ENCODE assay signal across 8 mouse cellular contexts in the genomic region with DNA sequence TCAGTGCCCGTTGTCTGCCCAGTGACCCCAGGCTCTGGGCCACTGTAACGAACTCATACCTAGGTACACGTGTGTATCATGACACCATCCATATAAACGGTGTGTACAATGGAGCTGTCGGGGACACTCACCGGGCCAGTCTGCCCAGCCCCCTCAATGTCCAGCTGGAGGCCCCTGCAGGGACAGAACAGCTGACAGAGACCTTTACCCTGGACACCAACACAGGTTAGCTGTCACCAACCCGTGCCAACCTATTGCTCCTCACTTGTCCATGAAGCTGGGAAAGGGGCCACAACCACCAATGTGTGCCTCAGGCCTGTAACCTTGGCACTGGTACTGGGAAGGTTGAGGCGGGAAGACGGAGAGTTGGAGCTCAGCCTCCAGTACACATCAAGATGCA. TPM values are rescaled to one million over a fixed set of nuclear protein-coding genes. Genes with fewer than 3 reads are reported as not detected.
A peak's percentile ranks its signal among the peaks of the same experiment; 100 is the strongest.
DNase-seq lines count a peak whose midpoint lies in the region; ATAC-seq and TF ChIP-seq lines count a peak whose summit lies in the region.

No protein-coding gene starts in this region.

- TF ChIP-seq POLR2A in small intestine, adult 2 months (IDR thresholded peaks at IDR 0.05; ENCODE audit: low read depth, low read length): no peak

- H3K4me3 ChIP-seq in lung, postnatal 0 days (ENCODE audit: low read depth, low read length): peak overlapping the region; percentile 51; the same call in 1 of the 2 replicates
- H3K4me3 ChIP-seq in forebrain, embryonic 10.5 days: peak overlapping the region; percentile 63
- peak overlapping the region; percentile 41 for H3K4me3 ChIP-seq in limb, embryonic 11.5 days (ENCODE audit: low read depth, low read length)
- peak overlapping the region; percentile 68 for H3K4me3 ChIP-seq in small intestine, adult 2 months (ENCODE audit: low read depth, low read length)

- intact Hi-C loops in left cerebral cortex, postnatal 25 days (cut with DNase I): no loop called here

- H3K9me3 ChIP-seq in lung, postnatal 0 days (ENCODE audit: low read length): no peaks in the 10 kb centered on the region
- H3K9me3 ChIP-seq in forebrain, embryonic 10.5 days: no peaks in the 10 kb centered on the region
- H3K9me3 ChIP-seq in limb, embryonic 11.5 days (ENCODE audit: control insufficient read depth, low read length): no peaks in the 10 kb centered on the region

- no peaks in the 10 kb centered on the region for H3K27me3 ChIP-seq in lung, postnatal 0 days (replicated peaks; ENCODE audit: insufficient read depth, low read length)
- peaks cover 7% of the 10 kb centered on the region for H3K27me3 ChIP-seq in forebrain, embryonic 10.5 days (ENCODE audit: poor library complexity, severe bottlenecking)
- H3K27me3 ChIP-seq in limb, embryonic 11.5 days (ENCODE audit: control insufficient read depth, insufficient read depth, low read length): no peaks in the 10 kb centered on the region
- no peaks in the 10 kb centered on the region for H3K27me3 ChIP-seq in small intestine, adult 2 months (ENCODE audit: control insufficient read depth, insufficient read depth, low read length)

- ATAC-seq in lung, postnatal 0 days: no peak
- no peak for ATAC-seq in limb, embryonic 11.5 days (ENCODE audit: insufficient number of reproducible peaks, low FRiP score, low TSS enrichment, low read depth)

- peaks cover 13% of the 10 kb centered on the region; the same call in 1 of the 2 replicates for H3K4me1 ChIP-seq in lung, postnatal 0 days (ENCODE audit: insufficient read depth, low read depth, low read length)
- peaks cover 36% of the 10 kb centered on the region for H3K4me1 ChIP-seq in forebrain, embryonic 10.5 days
- peaks cover 19% of the 10 kb centered on the region for H3K4me1 ChIP-seq in limb, embryonic 11.5 days (ENCODE audit: control insufficient read depth, insufficient read depth, low read length)
- H3K4me1 ChIP-seq in small intestine, adult 2 months (ENCODE audit: control insufficient read depth, insufficient read depth, insufficient read length, low read length): peaks cover 8% of the 10 kb centered on the region

- DNase-seq in lung, postnatal 0 days (ENCODE audit: low spot score): peak; percentile 41
- no peak for DNase-seq in lung, adult 18-20 months
- DNase-seq in forebrain, embryonic 10.5 days (ENCODE audit: extremely low spot score, low spot score): no peak
- no peak for DNase-seq in limb, embryonic 11.5 days (ENCODE audit: low spot score)
- DNase-seq in cerebellum, postnatal 36 days: no peak
- DNase-seq in frontal cortex, adult 2 months (ENCODE audit: extremely low spot score in 1 of 2, low spot score in 1 of 2): no peak
- DNase-seq in left cerebral cortex, postnatal 25 days (ENCODE audit: low spot score in 2 of 2): no peak

- WGBS in lung, postnatal 0 days: 35% methylated on average over 9 of the region's 9 CpGs
- 68% methylated on average over 9 of the region's 9 CpGs for WGBS in forebrain, embryonic 10.5 days
- WGBS in limb, embryonic 11.5 days: 64% methylated on average over 9 of the region's 9 CpGs
- 32% methylated on average over 9 of the region's 9 CpGs for WGBS in small intestine, adult 2 months

- TF ChIP-seq EP300 in lung, postnatal 0 days (IDR thresholded peaks at IDR 0.05): no peak

- peak overlapping the region; percentile 93 for H3K27ac ChIP-seq in lung, postnatal 0 days (ENCODE audit: low read length)
- peak overlapping the region; percentile 92 for H3K27ac ChIP-seq in forebrain, embryonic 10.5 days
- no peak overlapping the region for H3K27ac ChIP-seq in limb, embryonic 11.5 days (replicated peaks; ENCODE audit: low read depth, low read length)
- peak overlapping the region; percentile 85 for H3K27ac ChIP-seq in small intestine, adult 2 months (ENCODE audit: insufficient read depth, low read depth, low read length)

- peak overlapping the region; percentile 57 for H3K4me2 ChIP-seq in lung, postnatal 0 days (replicated peaks; ENCODE audit: low read depth, low read length)
- peak overlapping the region; percentile 49 for H3K4me2 ChIP-seq in limb, embryonic 11.5 days (ENCODE audit: low read depth, severe bottlenecking)

- H3K9ac ChIP-seq in lung, postnatal 0 days (replicated peaks; ENCODE audit: low read depth): peak overlapping the region; percentile 43
- H3K9ac ChIP-seq in limb, embryonic 11.5 days (ENCODE audit: low read length): peak overlapping the region; percentile 58

- peaks cover 13% of the 10 kb centered on the region; the same call in 1 of the 2 replicates for H3K36me3 ChIP-seq in lung, postnatal 0 days (ENCODE audit: insufficient read depth, low read length)
- H3K36me3 ChIP-seq in forebrain, embryonic 10.5 days (replicated peaks): peaks cover 25% of the 10 kb centered on the region
- peaks cover 7% of the 10 kb centered on the region for H3K36me3 ChIP-seq in limb, embryonic 11.5 days (ENCODE audit: control insufficient read depth, insufficient read depth, low read length)
- peaks cover 9% of the 10 kb centered on the region for H3K36me3 ChIP-seq in small intestine, adult 2 months (ENCODE audit: control insufficient read depth, insufficient read depth, low read length)

- TF ChIP-seq CTCF in lung, postnatal 0 days (IDR thresholded peaks at IDR 0.05): no peak
- no peak for TF ChIP-seq CTCF in small intestine, adult 2 months (IDR thresholded peaks at IDR 0.05; ENCODE audit: extremely low read depth, insufficient read length, insufficient replicate concordance, low read depth, low read length)

RNA-seq across cellular contexts. Expression of a gene that starts 1.1 kb away (rescaled TPM):
- 12.7 and 14.4 TPM in 2 replicates for polyA plus RNA-seq in lung, postnatal 0 days (2015; fragmentation: Nextera tagmentation; extraction: Ambion mirVana)
- polyA plus RNA-seq in forebrain, embryonic 10.5 days (2016; fragmentation: Nextera tagmentation; extraction: Ambion mirVana): 14.2 and 14.5 TPM in 2 replicates
- 13.6 and 16.1 TPM in 2 replicates for polyA plus RNA-seq in limb, embryonic 11.5 days (2014; fragmentation: Nextera tagmentation; extraction: Ambion mirVana)
- 10.8 and 15.1 TPM in 2 replicates for polyA plus RNA-seq in small intestine, adult 2 months (2012; rRNA removed)
- polyA plus RNA-seq in frontal cortex, adult 2 months (2012; rRNA removed): 6.9 and 7.1 TPM in 2 replicates
- 1 to 10 TPM; 4.7 to 6.3 TPM for total RNA-seq in left cerebral cortex, postnatal 25 days (2021)

RNA-seq across cellular contexts. Expression of a gene that starts 7.8 kb away (rescaled TPM):
- 1.6 and 1.8 TPM in 2 replicates for polyA plus RNA-seq in lung, postnatal 0 days (2015; fragmentation: Nextera tagmentation; extraction: Ambion mirVana)
- 2.0 TPM in 2 replicates for polyA plus RNA-seq in forebrain, embryonic 10.5 days (2016; fragmentation: Nextera tagmentation; extraction: Ambion mirVana)
- 1.7 and 1.9 TPM in 2 replicates for polyA plus RNA-seq in limb, embryonic 11.5 days (2014; fragmentation: Nextera tagmentation; extraction: Ambion mirVana)
- polyA plus RNA-seq in small intestine, adult 2 months (2012; rRNA removed): 0.56 and 0.87 TPM in 2 replicates
- 0.15 TPM in 1 of 2 replicates, not detected in the other for polyA plus RNA-seq in frontal cortex, adult 2 months (2012; rRNA removed)
- total RNA-seq in left cerebral cortex, postnatal 25 days (2021): not detected

RNA-seq across cellular contexts. Expression of a gene that starts 13.4 kb away (rescaled TPM):
- 0.31 TPM in 1 of 2 replicates, not detected in the other for polyA plus RNA-seq in lung, postnatal 0 days (2015; fragmentation: Nextera tagmentation; extraction: Ambion mirVana)
- 0.33 TPM in 1 of 2 replicates, not detected in the other for polyA plus RNA-seq in forebrain, embryonic 10.5 days (2016; fragmentation: Nextera tagmentation; extraction: Ambion mirVana)
- not detected in 2 replicates for polyA plus RNA-seq in limb, embryonic 11.5 days (2014; fragmentation: Nextera tagmentation; extraction: Ambion mirVana)
- 1.1 TPM in 1 of 2 replicates, not detected in the other for polyA plus RNA-seq in small intestine, adult 2 months (2012; rRNA removed)
- polyA plus RNA-seq in frontal cortex, adult 2 months (2012; rRNA removed): not detected in 2 replicates
- total RNA-seq in left cerebral cortex, postnatal 25 days (2021): not detected

RNA-seq across cellular contexts. Expression of a gene that starts 13.4 kb away (rescaled TPM):
- 1,373 and 1,710 TPM in 2 replicates for polyA plus RNA-seq in lung, postnatal 0 days (2015; fragmentation: Nextera tagmentation; extraction: Ambion mirVana)
- 365 and 397 TPM in 2 replicates for polyA plus RNA-seq in forebrain, embryonic 10.5 days (2016; fragmentation: Nextera tagmentation; extraction: Ambion mirVana)
- polyA plus RNA-seq in limb, embryonic 11.5 days (2014; fragmentation: Nextera tagmentation; extraction: Ambion mirVana): 853 and 900 TPM in 2 replicates
- 263 and 363 TPM in 2 replicates for polyA plus RNA-seq in small intestine, adult 2 months (2012; rRNA removed)
- 46.6 and 48.9 TPM in 2 replicates for polyA plus RNA-seq in frontal cortex, adult 2 months (2012; rRNA removed)
- total RNA-seq in left cerebral cortex, postnatal 25 days (2021): 10 to 100 TPM; 11.7 to 15.7 TPM

RNA-seq across cellular contexts. Expression of a gene that starts 21.6 kb away (rescaled TPM):
- polyA plus RNA-seq in lung, postnatal 0 days (2015; fragmentation: Nextera tagmentation; extraction: Ambion mirVana): 0.07 and 0.10 TPM in 2 replicates
- 0.06 and 0.10 TPM in 2 replicates for polyA plus RNA-seq in forebrain, embryonic 10.5 days (2016; fragmentation: Nextera tagmentation; extraction: Ambion mirVana)
- polyA plus RNA-seq in limb, embryonic 11.5 days (2014; fragmentation: Nextera tagmentation; extraction: Ambion mirVana): 0.26 TPM in 1 of 2 replicates, not detected in the other
- polyA plus RNA-seq in small intestine, adult 2 months (2012; rRNA removed): 45.0 and 110 TPM in 2 replicates
- polyA plus RNA-seq in frontal cortex, adult 2 months (2012; rRNA removed): 0.17 and 0.18 TPM in 2 replicates
- total RNA-seq in left cerebral cortex, postnatal 25 days (2021): under 1 TPM; 0.41 to 0.73 TPM
